Mouse (Mus musculus) stomach, embryonic 16.5 days (tissue): ENCODE data around the gene Tcf20. TPM values are rescaled to one million over a fixed set of nuclear protein-coding genes. Genes with fewer than 3 reads are reported as not detected.

Source experiments
- ATAC-seq: fragments of 200-750 bp; cut with Nextera tagmentation; 2 replicates; pipeline ENCODE4 v1.8.0; 2017; ENCODE audit warnings: moderate number of reproducible peaks, moderate TSS enrichment; ENCODE audit not compliant: insufficient read depth, low FRiP score
- H3K27ac ChIP-seq: fragments of 300-500 bp; sonication (generic); 2 replicates; pipeline ENCODE4 v1.5.1; 2014; ENCODE audit warnings: low read length
- H3K27me3 ChIP-seq: fragments of 300-500 bp; sonication (generic); 2 replicates; pipeline ENCODE4 v1.6.1; 2014; ENCODE audit warnings: low read length, control low read depth, mixed read lengths; ENCODE audit not compliant: control insufficient read depth, insufficient read depth
- H3K36me3 ChIP-seq: fragments of 300-500 bp; sonication (generic); 2 replicates; pipeline ENCODE4 v1.6.1; 2014; ENCODE audit warnings: low read length; ENCODE audit not compliant: control insufficient read depth, insufficient read depth
- H3K4me1 ChIP-seq: fragments of 300-500 bp; sonication (generic); 2 replicates; pipeline ENCODE4 v1.6.1; 2014; ENCODE audit warnings: low read length, control low read depth, mixed read lengths; ENCODE audit not compliant: control insufficient read depth, insufficient read depth
- H3K4me2 ChIP-seq: fragments of 300-500 bp; sonication (generic); 2 replicates; pipeline ENCODE4 v1.6.1; 2014; ENCODE audit warnings: low read depth, low read length, mixed read lengths
- H3K4me3 ChIP-seq: fragments of 300-500 bp; sonication (generic); replicated peaks from 2 replicates; pipeline ENCODE4 v1.5.1; 2014; ENCODE audit warnings: mild to moderate bottlenecking, low read length
- H3K9ac ChIP-seq: fragments of 300-500 bp; sonication (generic); 2 replicates; pipeline ENCODE4 v1.6.1; 2014; ENCODE audit warnings: low read length
- H3K9me3 ChIP-seq: fragments of 300-500 bp; sonication (generic); replicated peaks from 2 replicates; pipeline ENCODE4 v1.6.1; 2016; ENCODE audit warnings: low read length, control low read depth; ENCODE audit not compliant: control insufficient read depth
- WGBS: fragments of 180-500 bp; shearing (Covaris S2); extraction: QIAGEN DNeasy Blood & Tissue Kit; methylation state at CpG from one replicate; pipeline ENCODE4 v1.1.7; 2014; 5-methylcytosine and 5-hydroxymethylcytosine counted together
- polyA plus RNA-seq: library from polyadenylated mRNA; unstranded; fragments of >200 nt; fragmentation: Nextera tagmentation; extraction: Ambion mirVana; gene quantifications from 2 replicates; pipeline ENCODE4 v1.2.1, GENCODE M21; 2015

Tcf20 gene
- polyA plus RNA-seq, 1 experiment from 2014 or later = 8.0 TPM

- Histone ChIP-seq H3K27ac (no peak overlapping the region), H3K9ac (peak overlapping the region; percentile 36; the same call in 1 of the 2 replicates), H3K4me2 (peak overlapping the region; percentile 44), H3K9me3 (no peaks in the 10 kb centered on the region), H3K4me3 (0 out of 2 replicates have a peak overlapping the region, but pooled peaks have one; percentile 3), H3K4me1 (peaks cover 12% of the 10 kb centered on the region), H3K27me3 (peaks cover 17% of the 10 kb centered on the region), H3K36me3 (no peaks in the 10 kb centered on the region)
- WGBS = 10% methylated on average over 13 of the region's 13 CpGs
- no peak for ATAC-seq
Measured at GRCm38 (mm10) chr15:82911965-82912337, 75.7 kb downstream of the Tcf20 start.

DNA sequence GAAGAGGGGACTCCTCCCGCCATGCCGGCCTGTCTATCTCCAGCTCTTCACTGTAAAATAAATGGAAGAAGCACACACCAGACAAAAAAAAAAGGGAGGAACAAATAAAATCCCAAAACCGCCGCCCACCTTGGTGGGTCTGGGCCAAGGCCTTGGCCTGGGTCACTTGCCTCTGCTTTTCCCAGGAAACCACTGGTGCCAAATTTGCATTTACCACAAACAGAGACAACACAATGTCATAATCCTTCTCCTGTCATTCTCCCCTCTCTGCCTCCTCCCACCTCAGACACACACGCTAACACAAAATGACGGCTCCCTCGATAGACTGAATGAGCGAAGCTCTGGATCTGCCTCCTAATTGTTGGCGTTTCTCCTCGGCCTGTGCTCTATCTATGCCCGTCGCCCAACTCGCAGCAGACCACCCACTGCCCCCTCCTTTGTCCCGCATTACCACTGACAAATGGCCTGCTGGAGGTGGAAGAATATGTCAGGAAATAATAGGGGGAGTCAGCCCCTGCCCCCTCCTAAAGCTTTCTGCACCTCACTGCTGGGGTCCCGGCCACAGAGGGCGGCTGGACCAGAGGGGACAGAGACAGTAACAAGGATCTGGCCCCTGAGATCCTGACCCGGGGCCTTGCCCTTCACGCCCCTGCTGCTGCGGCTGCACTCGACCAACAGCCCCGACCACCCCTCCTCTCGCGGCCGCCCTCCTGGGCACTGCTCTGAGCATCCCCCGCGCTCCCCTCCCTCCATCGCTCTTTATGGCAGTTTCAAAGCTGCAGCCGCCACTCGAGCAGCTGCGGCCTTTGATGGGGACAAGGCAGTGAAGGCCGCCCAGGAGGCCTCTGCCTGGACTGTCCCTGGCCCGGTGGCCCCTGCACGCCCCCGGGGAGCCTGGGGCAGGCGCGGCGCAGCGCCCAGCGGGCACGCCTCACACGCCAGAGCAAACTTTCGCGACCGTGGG, 76.4 kb downstream of the Tcf20 start:
- Histone ChIP-seq H3K4me3 (0 out of 2 replicates have a peak overlapping the region, but pooled peaks have one; percentile 3), H3K9me3 (no peaks in the 10 kb centered on the region), H3K27ac (no peak overlapping the region), H3K27me3 (peaks cover 17% of the 10 kb centered on the region), H3K4me2 (peak overlapping the region; percentile 44), H3K9ac (peak overlapping the region; percentile 36; the same call in 1 of the 2 replicates), H3K36me3 (no peaks in the 10 kb centered on the region), H3K4me1 (peaks cover 12% of the 10 kb centered on the region)
- ATAC-seq = no peak
- 30% methylated on average over 44 of the region's 44 CpGs for WGBS

DNA sequence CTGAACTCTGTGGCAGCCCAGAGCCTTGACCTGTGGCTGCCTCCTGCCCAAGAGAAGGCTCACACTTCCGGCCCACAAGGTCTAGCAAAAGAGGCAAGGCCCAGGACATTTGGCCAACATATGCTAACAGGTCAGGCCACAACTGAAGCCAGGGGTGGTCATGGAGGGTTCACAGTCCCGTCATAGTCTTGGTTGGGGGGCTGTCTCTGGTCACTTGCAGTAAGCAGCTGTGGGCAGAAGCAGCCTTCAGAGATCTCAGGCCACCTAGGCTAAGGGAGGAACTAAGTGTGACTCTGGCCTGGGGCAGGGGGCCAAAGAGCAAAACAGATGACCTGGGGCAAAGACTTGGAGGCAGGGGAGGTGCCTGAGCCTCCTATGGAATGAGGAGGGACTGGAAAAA, 77.1 kb downstream of the Tcf20 start:
- no peak overlapping the region for H3K9ac ChIP-seq
- H3K36me3 ChIP-seq = no peaks in the 10 kb centered on the region
- ATAC-seq = no peak
- no peak overlapping the region for H3K4me3 ChIP-seq
- 80% methylated on average over 2 of the region's 2 CpGs for WGBS
- no peak overlapping the region for H3K4me2 ChIP-seq
- H3K27ac ChIP-seq = no peak overlapping the region
- H3K4me1 ChIP-seq = peaks cover 12% of the 10 kb centered on the region
- H3K27me3 ChIP-seq = peaks cover 17% of the 10 kb centered on the region
- no peaks in the 10 kb centered on the region for H3K9me3 ChIP-seq

- no peaks in the 10 kb centered on the region for H3K9me3 ChIP-seq
- ATAC-seq = no peak
Measured at GRCm38 (mm10) chr15:82909791-82910190, 77.9 kb downstream of the Tcf20 start.

GRCm38 (mm10) chr15:82908521-82908920, 79.2 kb downstream of the Tcf20 start:
- ATAC-seq = no peak
- H3K27me3 ChIP-seq = peaks cover 17% of the 10 kb centered on the region
- H3K9ac ChIP-seq = no peak overlapping the region
- no peak overlapping the region for H3K4me2 ChIP-seq
- H3K9me3 ChIP-seq = no peaks in the 10 kb centered on the region
- 34% methylated on average over 2 of the region's 2 CpGs for WGBS
- no peaks in the 10 kb centered on the region for H3K36me3 ChIP-seq
- no peak overlapping the region for H3K4me3 ChIP-seq
- no peak overlapping the region for H3K27ac ChIP-seq
- H3K4me1 ChIP-seq = peaks cover 15% of the 10 kb centered on the region

More at GRCm38 (mm10) chr15:82909791-82910190, 77.9 kb downstream of the Tcf20 start:
- Histone ChIP-seq H3K9ac (no peak overlapping the region), H3K4me3 (no peak overlapping the region), H3K27ac (no peak overlapping the region), H3K4me1 (peaks cover 15% of the 10 kb centered on the region), H3K4me2 (no peak overlapping the region), H3K36me3 (no peaks in the 10 kb centered on the region), H3K27me3 (peaks cover 17% of the 10 kb centered on the region)
- 87% methylated on average over 4 of the region's 4 CpGs for WGBS

DNA sequence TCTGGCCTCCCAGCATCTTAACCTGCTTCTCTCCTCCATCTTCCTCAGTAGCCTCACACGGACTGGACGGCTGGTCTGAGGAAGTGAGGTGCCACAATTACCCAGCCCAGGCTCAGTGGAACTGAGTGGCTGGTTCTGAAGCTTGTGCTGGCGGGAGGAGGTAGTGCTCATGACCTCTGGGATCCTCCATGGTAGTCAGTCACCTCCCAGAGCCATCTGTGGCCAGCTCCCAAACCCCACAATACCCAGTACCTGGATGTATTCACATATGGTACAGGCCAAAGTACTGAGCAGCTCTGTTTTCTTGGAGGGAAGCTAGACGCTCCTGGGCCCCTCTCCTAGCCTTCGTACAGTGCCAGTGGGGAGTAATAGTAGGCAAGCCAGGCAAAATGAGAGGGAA, 80.4 kb downstream of the Tcf20 start:
- Histone ChIP-seq H3K4me3 (no peak overlapping the region), H3K4me2 (no peak overlapping the region), H3K36me3 (no peaks in the 10 kb centered on the region), H3K9ac (no peak overlapping the region), H3K27ac (no peak overlapping the region), H3K4me1 (peaks cover 12% of the 10 kb centered on the region), H3K9me3 (no peaks in the 10 kb centered on the region), H3K27me3 (peaks cover 9% of the 10 kb centered on the region)
- WGBS = 82% methylated on average over 5 of the region's 5 CpGs
- ATAC-seq = no peak

DNA sequence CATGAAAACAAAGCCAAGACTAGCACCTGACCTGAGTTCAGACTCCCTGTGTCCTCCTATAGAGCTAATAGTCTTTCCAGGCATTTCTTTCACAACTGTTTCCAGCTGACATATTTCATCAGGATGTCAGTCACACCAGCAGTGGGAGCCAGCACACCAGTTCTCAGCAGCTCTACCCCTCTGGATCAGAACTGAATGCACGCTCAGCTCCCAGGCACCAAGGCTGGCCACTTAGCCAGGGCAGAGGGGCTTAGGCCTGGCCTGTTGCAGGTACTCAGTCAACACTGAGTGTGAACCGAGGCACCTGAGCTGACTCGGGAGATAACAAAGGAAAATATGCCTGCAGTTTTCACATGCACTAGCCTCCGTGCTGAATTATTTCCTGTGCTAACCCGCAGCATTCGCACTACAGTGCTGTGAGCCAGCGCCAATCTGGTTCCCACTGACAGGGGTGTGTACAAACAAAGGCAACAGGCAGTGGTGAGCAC, 81.1 kb downstream of the Tcf20 start:
- H3K4me2 ChIP-seq = no peak overlapping the region
- H3K9ac ChIP-seq = no peak overlapping the region
- WGBS = 48% methylated on average over 7 of the region's 7 CpGs
- peaks cover 8% of the 10 kb centered on the region for H3K4me1 ChIP-seq
- no peak overlapping the region for H3K27ac ChIP-seq
- peaks cover 4% of the 10 kb centered on the region; the same call in 1 of the 2 replicates for H3K27me3 ChIP-seq
- no peaks in the 10 kb centered on the region for H3K36me3 ChIP-seq
- H3K9me3 ChIP-seq = no peaks in the 10 kb centered on the region
- peak; percentile 45; the same call in 1 of the 2 replicates for ATAC-seq
- H3K4me3 ChIP-seq = no peak overlapping the region

DNA sequence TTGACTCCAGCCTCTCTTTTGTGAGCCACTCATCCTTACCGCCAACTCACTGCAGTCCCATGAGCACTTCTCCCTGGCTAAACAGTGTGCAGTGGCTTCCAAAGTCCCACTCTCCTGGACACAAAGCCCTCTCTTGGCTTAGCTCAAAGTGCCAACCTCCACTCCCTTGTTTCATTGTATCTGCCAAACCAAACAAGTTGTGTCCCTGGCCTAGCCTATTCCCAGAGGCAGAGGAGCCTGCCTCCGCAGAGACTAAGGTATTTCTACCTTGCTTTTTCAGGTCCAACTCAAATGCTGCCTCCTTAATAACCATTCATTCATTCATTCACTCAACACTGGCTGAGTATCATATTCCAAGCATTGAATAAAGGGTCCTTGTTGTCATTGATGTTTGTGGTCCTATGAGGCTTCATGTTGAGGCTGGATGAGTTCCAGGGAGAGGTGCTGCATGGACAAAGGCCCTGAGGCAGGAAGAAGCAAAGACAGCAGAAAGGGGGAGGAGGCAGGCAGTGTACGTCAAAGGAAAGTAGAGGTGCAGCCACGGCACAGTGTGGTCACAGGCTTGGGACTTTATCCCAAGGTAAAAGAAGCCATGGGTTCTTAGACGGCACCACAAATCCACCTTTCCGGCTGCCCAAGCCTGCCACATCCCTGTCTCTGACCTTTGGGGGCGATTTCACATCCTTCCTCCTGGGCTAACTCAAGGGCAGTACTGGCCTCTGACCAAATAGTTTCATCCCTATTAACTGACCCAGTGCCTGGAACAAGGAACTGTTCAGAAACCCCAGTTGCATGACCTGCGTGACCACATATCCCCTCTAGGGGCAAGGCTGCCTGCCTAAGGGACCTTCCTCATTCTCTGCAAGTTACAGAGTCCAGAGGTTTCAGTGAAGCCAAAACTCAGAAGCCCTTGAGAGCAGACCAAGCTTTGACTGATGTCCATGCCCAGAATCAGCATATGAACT, 82.0 kb downstream of the Tcf20 start:
- Histone ChIP-seq H3K4me3 (no peak overlapping the region), H3K27ac (no peak overlapping the region), H3K27me3 (no peaks in the 10 kb centered on the region), H3K9ac (no peak overlapping the region), H3K4me1 (peaks cover 13% of the 10 kb centered on the region; the same call in 1 of the 2 replicates), H3K4me2 (no peak overlapping the region), H3K36me3 (no peaks in the 10 kb centered on the region), H3K9me3 (no peaks in the 10 kb centered on the region)
- WGBS = 82% methylated on average over 8 of the region's 8 CpGs
- ATAC-seq = no peak
